Mouse (Mus musculus) T-helper 17 cell (primary cell): ENCODE results near the gene Kctd10.

Experiments
- in situ Hi-C, 2 experiments: fragments of 300-600 bp; cut with MboI, MseI; formaldehyde crosslinking; loops; 1 replicate in 1 of 2; 2 replicates in 1 of 2; pipeline ENCODE4 v1.15.1; 2025; ENCODE audit warnings: high pct_unique_total_duplicates in 2 of 2

Kctd10 gene

GRCm38 (mm10) chr5:114351490-114351889 lies 28.8 kb downstream of the Kctd10 start:
- in situ Hi-C loops, result no loop called here

- in situ Hi-C loops, result no loop called here
Observed at GRCm38 (mm10) chr5:114347005-114347404, 33.3 kb downstream of the Kctd10 start.

GRCm38 (mm10) chr5:114345538-114345937 lies 34.8 kb downstream of the Kctd10 start:
- in situ Hi-C loops, result no loop called here

- in situ Hi-C loops, result no loop called here
Observed at GRCm38 (mm10) chr5:114343612-114344011, 36.7 kb downstream of the Kctd10 start.

- in situ Hi-C loops, result no loop called here
Observed at GRCm38 (mm10) chr5:114342996-114343395, 37.3 kb downstream of the Kctd10 start.

GRCm38 (mm10) chr5:114323791-114324507 lies 56.4 kb downstream of the Kctd10 start:
- in situ Hi-C loops, result no loop called here

- in situ Hi-C loops, result no loop called here
Observed at GRCm38 (mm10) chr5:114323105-114323790, 57.1 kb downstream of the Kctd10 start.
